Mouse (Mus musculus): ENCODE results near the gene Prkag3.

Gene Prkag3

GRCm38 (mm10) chr1:74763081-74763480 is 14.1 kb upstream of the Prkag3 start:
- in situ Hi-C loops (cut with MboI; ENCODE audit: low sequenced_read_pairs): no loop called here

- in situ Hi-C loops (cut with MboI; ENCODE audit: low sequenced_read_pairs): no loop called here
Measured at GRCm38 (mm10) chr1:74759773-74760172, 10.8 kb upstream of the Prkag3 start.

- in situ Hi-C loops (cut with MboI; ENCODE audit: low sequenced_read_pairs): no loop called here
Measured at GRCm38 (mm10) chr1:74754175-74754785, 5.3 kb upstream of the Prkag3 start.

GRCm38 (mm10) chr1:74753266-74753974 is 4.4 kb upstream of the Prkag3 start:
- in situ Hi-C loops (cut with MboI; ENCODE audit: low sequenced_read_pairs): no loop called here

- in situ Hi-C loops (cut with MboI; ENCODE audit: low sequenced_read_pairs): no loop called here
Measured at GRCm38 (mm10) chr1:74752833-74753232, 3.8 kb upstream of the Prkag3 start.

- in situ Hi-C loops (cut with MboI; ENCODE audit: low sequenced_read_pairs): no loop called here
Measured at GRCm38 (mm10) chr1:74752150-74752549, 3.1 kb upstream of the Prkag3 start.

GRCm38 (mm10) chr1:74750683-74751082 is 1.7 kb upstream of the Prkag3 start:
- in situ Hi-C loops (cut with MboI; ENCODE audit: low sequenced_read_pairs): no loop called here

- in situ Hi-C loops (cut with MboI; ENCODE audit: low sequenced_read_pairs): no loop called here
Measured at GRCm38 (mm10) chr1:74749301-74749700, 280 bp upstream of the Prkag3 start.

GRCm38 (mm10) chr1:74747335-74747734 is 1.7 kb downstream of the Prkag3 start:
- in situ Hi-C loops (cut with MboI; ENCODE audit: low sequenced_read_pairs): no loop called here

- in situ Hi-C loops (cut with MboI; ENCODE audit: low sequenced_read_pairs): no loop called here
Measured at GRCm38 (mm10) chr1:74740846-74741245, 8.2 kb downstream of the Prkag3 start.

- in situ Hi-C loops (cut with MboI; ENCODE audit: low sequenced_read_pairs): no loop called here
Measured at GRCm38 (mm10) chr1:74737500-74737899, 11.5 kb downstream of the Prkag3 start.

GRCm38 (mm10) chr1:74736977-74737376 is 12.0 kb downstream of the Prkag3 start:
- in situ Hi-C loops (cut with MboI; ENCODE audit: low sequenced_read_pairs): no loop called here

GRCm38 (mm10) chr1:74728446-74728845 is 20.6 kb downstream of the Prkag3 start:
- in situ Hi-C loops (cut with MboI; ENCODE audit: low sequenced_read_pairs): no loop called here

GRCm38 (mm10) chr1:74726674-74727073 is 22.3 kb downstream of the Prkag3 start:
- in situ Hi-C loops (cut with MboI; ENCODE audit: low sequenced_read_pairs): no loop called here

- in situ Hi-C loops (cut with MboI; ENCODE audit: low sequenced_read_pairs): no loop called here
Measured at GRCm38 (mm10) chr1:74726114-74726513, 22.9 kb downstream of the Prkag3 start.

- in situ Hi-C loops (cut with MboI; ENCODE audit: low sequenced_read_pairs): no loop called here
Measured at GRCm38 (mm10) chr1:74723748-74724147, 25.3 kb downstream of the Prkag3 start.

GRCm38 (mm10) chr1:74721657-74722056 is 27.4 kb downstream of the Prkag3 start:
- in situ Hi-C loops (cut with MboI; ENCODE audit: low sequenced_read_pairs): no loop called here

GRCm38 (mm10) chr1:74719281-74719680 is 29.7 kb downstream of the Prkag3 start:
- in situ Hi-C loops (cut with MboI; ENCODE audit: low sequenced_read_pairs): no loop called here

GRCm38 (mm10) chr1:74718113-74718512 is 30.9 kb downstream of the Prkag3 start:
- in situ Hi-C loops (cut with MboI; ENCODE audit: low sequenced_read_pairs): no loop called here

GRCm38 (mm10) chr1:74715886-74716285 is 33.1 kb downstream of the Prkag3 start:
- in situ Hi-C loops (cut with MboI; ENCODE audit: low sequenced_read_pairs): no loop called here

- in situ Hi-C loops (cut with MboI; ENCODE audit: low sequenced_read_pairs): no loop called here
Measured at GRCm38 (mm10) chr1:74715468-74715867, 33.6 kb downstream of the Prkag3 start.

GRCm38 (mm10) chr1:74714967-74715366 is 34.1 kb downstream of the Prkag3 start:
- in situ Hi-C loops (cut with MboI; ENCODE audit: low sequenced_read_pairs): no loop called here

Data from CH12F3 (cell line).